Mouse (Mus musculus): Measurements from ENCODE around the gene AI467606. TPM values are rescaled to one million over a fixed set of nuclear protein-coding genes. Genes with fewer than 3 reads are reported as not detected.

Gene AI467606
- total and polyA plus RNA-seq, 3 experiments: 51.1 to 101 (median 79.4) TPM

GRCm38 (mm10) chr7:127101451-127102016, 10.4 kb downstream of the AI467606 start:
- no peaks in the 10 kb centered on the region for H3K27me3 ChIP-seq (ENCODE audit: control insufficient read depth in 1 of 2, insufficient read depth in 2 of 2, low read length in 2 of 2)
- no peak overlapping the region for H3K4me3 ChIP-seq (ENCODE audit: control insufficient read depth in 1 of 2, insufficient read depth in 1 of 2, low read depth in 2 of 2, low read length in 2 of 2)
- H3K36me3 ChIP-seq (ENCODE audit: control insufficient read depth in 1 of 2, insufficient read depth in 2 of 2, low read length in 2 of 2): peaks cover 0 to 5% of the 10 kb centered on the region in 2 experiments; a peak in 1 of 4 replicates
- no peak overlapping the region for H3K27ac ChIP-seq (ENCODE audit: control insufficient read depth, low read depth, low read length)
- no peaks in the 10 kb centered on the region for H3K79me2 ChIP-seq (ENCODE audit: control insufficient read depth, insufficient read depth, low read length, poor library complexity)
- H3K9me3 ChIP-seq (replicated peaks; ENCODE audit: insufficient read depth, low read length): no peaks in the 10 kb centered on the region
- H3K9ac ChIP-seq (ENCODE audit: control insufficient read depth, low read depth, low read length, poor library complexity, severe bottlenecking): no peak overlapping the region
- DNase-seq (ENCODE audit: low read depth, low spot score): peak; percentile 49
- H3K4me1 ChIP-seq (ENCODE audit: control insufficient read depth in 1 of 2, insufficient read depth in 2 of 2, low read length in 2 of 2): peaks cover 4 to 11% of the 10 kb centered on the region in 2 experiments; a peak in 3 of 4 replicates
- TF ChIP-seq MAZ (IDR thresholded peaks at IDR 0.05; ENCODE audit: low read depth, low read length) (no peak), NELFE (IDR thresholded peaks at IDR 0.05; ENCODE audit: low read depth, low read length) (no peak), CTCF (IDR thresholded peaks at IDR 0.05 in 2 of 3, conservative IDR thresholded peaks at IDR 0.05 in 1 of 3; ENCODE audit: control insufficient read depth in 1 of 3, insufficient read depth in 1 of 3, low read depth in 2 of 3, low read length in 3 of 3, poor library complexity in 1 of 3, severe bottlenecking in 1 of 3) (peak; percentile 7 to 44 (median 39); a peak in 5 of 6 replicates), TAL1 (IDR thresholded peaks at IDR 0.05; ENCODE audit: low read length) (no peak), POLR2AphosphoS5 (IDR thresholded peaks at IDR 0.05; ENCODE audit: borderline replicate concordance, low read depth, low read length) (no peak), GATA1 (IDR thresholded peaks at IDR 0.05; ENCODE audit: low read depth, low read length) (peak; percentile 68), POLR2AphosphoS2 (IDR thresholded peaks at IDR 0.05; ENCODE audit: low read length) (no peak), NRF1 (IDR thresholded peaks at IDR 0.05; ENCODE audit: insufficient read depth, low read depth, low read length, poor library complexity, severe bottlenecking) (no peak), TCF12 (IDR thresholded peaks at IDR 0.05; ENCODE audit: low read depth, low read length) (no peak), EP300 (IDR thresholded peaks at IDR 0.05; ENCODE audit: low read depth in 1 of 2, low read length in 2 of 2) (0 out of 4 replicates have a peak, but pooled peaks of 1 of the 2 experiments have one; percentile 9), ZC3H11A (IDR thresholded peaks at IDR 0.05; ENCODE audit: low read depth, low read length) (no peak), RAD21 (IDR thresholded peaks at IDR 0.05; ENCODE audit: low read depth, low read length) (peak; percentile 19), MXI1 (IDR thresholded peaks at IDR 0.05; ENCODE audit: low read depth, low read length) (no peak), ZNF384 (IDR thresholded peaks at IDR 0.05; ENCODE audit: low read depth, low read length) (no peak), MAFK (IDR thresholded peaks at IDR 0.05; ENCODE audit: borderline replicate concordance, low read depth, low read length) (no peak), SMC3 (IDR thresholded peaks at IDR 0.05; ENCODE audit: low read depth, low read length) (peak; percentile 72), CHD1 (IDR thresholded peaks at IDR 0.05; ENCODE audit: low read depth, low read length) (no peak)

GRCm38 (mm10) chr7:127102148-127102547, 11.0 kb downstream of the AI467606 start:
- Histone ChIP-seq H3K27ac (ENCODE audit: control insufficient read depth, low read depth, low read length) (no peak overlapping the region), H3K4me3 (ENCODE audit: control insufficient read depth in 1 of 2, insufficient read depth in 1 of 2, low read depth in 2 of 2, low read length in 2 of 2) (no peak overlapping the region), H3K4me1 (ENCODE audit: control insufficient read depth in 1 of 2, insufficient read depth in 2 of 2, low read length in 2 of 2) (peaks cover 4 to 11% of the 10 kb centered on the region in 2 experiments; a peak in 3 of 4 replicates), H3K36me3 (ENCODE audit: control insufficient read depth in 1 of 2, insufficient read depth in 2 of 2, low read length in 2 of 2) (peaks cover 0 to 5% of the 10 kb centered on the region in 2 experiments; a peak in 1 of 4 replicates), H3K79me2 (ENCODE audit: control insufficient read depth, insufficient read depth, low read length, poor library complexity) (no peaks in the 10 kb centered on the region), H3K27me3 (ENCODE audit: control insufficient read depth in 1 of 2, insufficient read depth in 2 of 2, low read length in 2 of 2) (no peaks in the 10 kb centered on the region), H3K9ac (ENCODE audit: control insufficient read depth, low read depth, low read length, poor library complexity, severe bottlenecking) (no peak overlapping the region), H3K9me3 (replicated peaks; ENCODE audit: insufficient read depth, low read length) (no peaks in the 10 kb centered on the region)
- DNase-seq (ENCODE audit: low read depth, low spot score): no peak
- TF ChIP-seq TBP (IDR thresholded peaks at IDR 0.05; ENCODE audit: low read depth, low read length): no peak
- no peak for TF ChIP-seq NELFE (IDR thresholded peaks at IDR 0.05; ENCODE audit: low read depth, low read length)
- TF ChIP-seq CHD2 (IDR thresholded peaks at IDR 0.05; ENCODE audit: low read length): no peak
- no peak for TF ChIP-seq POLR2A (IDR thresholded peaks at IDR 0.05; ENCODE audit: control insufficient read depth in 1 of 2, insufficient read depth in 1 of 2, low read depth in 1 of 2, low read length in 2 of 2, poor library complexity in 1 of 2)

Data from MEL (cell line).